Mouse (Mus musculus) midbrain, embryonic 11.5 days (tissue): ENCODE measurements at regions not wholly inside any gene's neighbourhood (a gene's known extent, or its start where the extent isn't known, plus 50 kb on each side); places are given as distances from the start of the nearest gene placed in this dataset.

Experiments
- ATAC-seq: fragments of 200-750 bp; cut with Nextera tagmentation; 2 replicates; pipeline ENCODE4 v1.8.0; 2017; ENCODE audit warnings: moderate TSS enrichment, moderate library complexity; ENCODE audit not compliant: low FRiP score
- DNase-seq: peaks from one replicate; pipeline ENCODE4 v3.0.0; 2015; ENCODE audit warnings: low spot score; ENCODE audit errors: missing footprints
- H3K27ac ChIP-seq: fragments of 300-500 bp; sonication (generic); 2 replicates; pipeline ENCODE4 v1.5.1; 2014; ENCODE audit warnings: low read depth, low read length
- H3K27me3 ChIP-seq: fragments of 300-500 bp; sonication (generic); 2 replicates; pipeline ENCODE4 v1.6.1; 2014; ENCODE audit warnings: mild to moderate bottlenecking, low read length, moderate library complexity, mixed read lengths; ENCODE audit not compliant: control insufficient read depth, insufficient read depth
- H3K36me3 ChIP-seq: fragments of 300-500 bp; sonication (generic); 2 replicates; pipeline ENCODE4 v1.6.1; 2014; ENCODE audit warnings: mild to moderate bottlenecking, low read length, moderate library complexity, mixed read lengths; ENCODE audit not compliant: control insufficient read depth, insufficient read depth
- H3K4me1 ChIP-seq: fragments of 300-500 bp; sonication (generic); 2 replicates; pipeline ENCODE4 v1.6.1; 2014; ENCODE audit warnings: low read length; ENCODE audit not compliant: control insufficient read depth, insufficient read depth
- H3K4me2 ChIP-seq: fragments of 300-500 bp; sonication (generic); 2 replicates; pipeline ENCODE4 v1.6.1; 2014; ENCODE audit warnings: mild to moderate bottlenecking, moderate library complexity
- H3K4me3 ChIP-seq: fragments of 300-500 bp; sonication (generic); 2 replicates; pipeline ENCODE4 v1.5.1; 2014; ENCODE audit warnings: low read depth, low read length
- H3K9ac ChIP-seq: fragments of 300-500 bp; sonication (generic); 2 replicates; pipeline ENCODE4 v1.6.1; 2014; ENCODE audit warnings: low read length
- H3K9me3 ChIP-seq: fragments of 300-500 bp; sonication (generic); 2 replicates; pipeline ENCODE4 v1.6.1; 2016; ENCODE audit warnings: low read length; ENCODE audit not compliant: control insufficient read depth
- WGBS: fragments of 180-500 bp; shearing (Covaris S2); extraction: QIAGEN DNeasy Blood & Tissue Kit; methylation state at CpG from one replicate; pipeline ENCODE4 v1.1.7; 2014; 5-methylcytosine and 5-hydroxymethylcytosine counted together

DNA sequence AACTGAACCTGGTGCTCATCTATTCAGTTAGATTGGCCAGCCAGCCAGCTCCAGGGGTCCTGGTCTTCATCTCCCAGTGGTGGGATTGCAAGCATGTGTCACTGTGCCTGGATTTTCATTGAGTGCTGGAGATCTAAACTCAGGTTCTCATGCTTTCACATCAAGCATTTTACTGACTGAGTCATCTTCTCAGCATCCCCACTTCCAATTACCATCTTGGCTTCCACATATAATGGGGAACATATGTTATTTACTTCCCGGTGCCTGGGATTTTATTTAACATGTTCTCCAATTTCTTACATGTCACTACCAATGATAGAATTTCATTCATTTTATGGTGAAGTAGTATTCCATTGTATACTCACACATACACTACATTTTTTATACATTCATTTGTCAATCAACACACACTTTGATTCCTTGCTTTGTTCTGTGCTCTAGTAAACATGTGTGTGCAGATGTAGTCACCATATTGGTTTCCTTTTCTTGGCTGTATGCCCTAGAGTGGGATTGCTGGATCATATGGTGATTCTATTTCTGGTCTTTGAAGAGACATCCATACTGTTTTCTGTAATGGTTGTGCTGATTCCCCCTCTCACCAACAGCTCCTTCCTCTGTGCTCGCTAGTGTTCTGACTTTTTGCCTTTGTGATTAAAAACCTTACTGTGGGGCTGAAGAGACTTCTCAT lies 986.0 kb downstream of the Synb start:
- no peak overlapping the region for H3K4me2 ChIP-seq
- ATAC-seq (no peak), DNase-seq (no peak)
- no peaks in the 10 kb centered on the region for H3K9me3 ChIP-seq
- no peak overlapping the region for H3K4me3 ChIP-seq
- H3K36me3 ChIP-seq: no peaks in the 10 kb centered on the region
- no peaks in the 10 kb centered on the region for H3K27me3 ChIP-seq
- no peaks in the 10 kb centered on the region for H3K4me1 ChIP-seq
- no peak overlapping the region for H3K27ac ChIP-seq
- H3K9ac ChIP-seq: no peak overlapping the region
- WGBS: 90% methylated on average over 2 of the region's 2 CpGs

DNA sequence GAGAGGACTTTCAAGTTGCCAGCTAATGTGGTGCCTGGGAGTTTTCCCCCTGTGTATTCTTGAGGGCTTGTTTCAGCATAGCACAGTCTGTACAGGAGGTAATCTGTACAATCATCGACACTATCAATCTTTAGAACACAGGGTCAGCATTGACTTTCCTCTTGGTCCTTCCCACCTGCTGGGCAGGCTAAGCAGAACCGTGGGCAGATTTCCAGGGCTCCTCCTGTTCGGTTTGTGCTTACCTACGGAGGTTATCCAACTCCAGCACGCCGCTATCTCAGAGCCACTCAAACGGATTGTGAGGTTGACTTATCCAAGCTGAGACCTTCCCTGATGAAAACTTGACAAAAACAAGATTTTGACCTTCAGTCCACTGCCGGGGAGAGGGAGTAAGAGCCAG lies 988.9 kb downstream of the Synb start:
- no peaks in the 10 kb centered on the region for H3K36me3 ChIP-seq
- no peak overlapping the region for H3K27ac ChIP-seq
- 86% methylated on average over 8 of the region's 8 CpGs for WGBS
- DNase-seq: no peak
- no peak overlapping the region for H3K4me3 ChIP-seq
- no peaks in the 10 kb centered on the region for H3K9me3 ChIP-seq
- no peak overlapping the region for H3K9ac ChIP-seq
- no peaks in the 10 kb centered on the region for H3K27me3 ChIP-seq
- no peaks in the 10 kb centered on the region for H3K4me1 ChIP-seq
- H3K4me2 ChIP-seq: no peak overlapping the region
- ATAC-seq: no peak

DNA sequence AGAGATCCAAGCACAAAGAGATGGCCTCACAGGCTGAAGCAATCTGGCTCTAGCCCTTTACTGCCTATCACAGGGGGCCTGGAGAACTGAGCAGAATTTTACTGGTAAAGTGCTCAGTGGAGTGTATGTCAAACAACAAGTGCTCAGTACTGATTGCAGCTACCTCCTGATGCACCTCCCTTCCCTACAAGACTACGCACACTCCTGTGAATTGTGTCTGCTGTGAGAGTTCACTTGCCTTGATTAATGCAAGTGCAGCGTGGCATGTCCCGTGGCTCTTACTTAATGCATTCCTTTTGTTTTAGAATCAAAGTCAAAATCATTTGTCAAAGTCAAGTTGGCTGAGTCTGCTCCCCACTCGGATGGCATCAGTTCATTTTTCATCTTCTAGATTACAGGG lies 992.4 kb downstream of the Synb start:
- Histone ChIP-seq H3K27me3 (no peaks in the 10 kb centered on the region), H3K9me3 (no peaks in the 10 kb centered on the region), H3K36me3 (no peaks in the 10 kb centered on the region), H3K4me1 (no peaks in the 10 kb centered on the region), H3K4me3 (no peak overlapping the region), H3K4me2 (no peak overlapping the region), H3K27ac (no peak overlapping the region), H3K9ac (no peak overlapping the region)
- no peak for ATAC-seq
- no peak for DNase-seq
- WGBS: 87% methylated on average over 4 of the region's 4 CpGs

DNA sequence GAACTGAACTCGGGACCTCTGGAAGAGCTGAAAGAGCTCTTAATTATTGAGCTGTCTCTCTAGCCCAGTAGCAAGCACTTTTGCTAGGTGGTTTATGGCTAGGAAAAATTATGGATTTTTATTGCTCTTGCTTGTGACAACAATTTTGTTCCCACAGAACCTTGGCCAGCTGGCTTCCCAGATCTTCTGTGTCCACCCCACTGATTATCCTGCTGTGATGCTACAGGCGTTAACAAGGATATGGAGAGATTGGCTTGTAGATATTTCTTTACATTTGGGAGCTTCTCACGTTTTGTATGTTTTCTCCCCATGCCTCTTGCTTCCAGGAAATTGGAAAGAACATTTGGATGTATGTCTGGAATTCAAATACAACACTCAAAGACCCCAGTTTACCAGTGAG lies 1008.6 kb downstream of the Synb start:
- Histone ChIP-seq H3K27ac (no peak overlapping the region), H3K4me2 (no peak overlapping the region), H3K9ac (no peak overlapping the region), H3K36me3 (no peaks in the 10 kb centered on the region), H3K4me1 (no peaks in the 10 kb centered on the region), H3K9me3 (no peaks in the 10 kb centered on the region), H3K4me3 (no peak overlapping the region), H3K27me3 (no peaks in the 10 kb centered on the region)
- ATAC-seq (no peak), DNase-seq (peak; percentile 8)
- 75% methylated on average over 3 of the region's 3 CpGs for WGBS

DNA sequence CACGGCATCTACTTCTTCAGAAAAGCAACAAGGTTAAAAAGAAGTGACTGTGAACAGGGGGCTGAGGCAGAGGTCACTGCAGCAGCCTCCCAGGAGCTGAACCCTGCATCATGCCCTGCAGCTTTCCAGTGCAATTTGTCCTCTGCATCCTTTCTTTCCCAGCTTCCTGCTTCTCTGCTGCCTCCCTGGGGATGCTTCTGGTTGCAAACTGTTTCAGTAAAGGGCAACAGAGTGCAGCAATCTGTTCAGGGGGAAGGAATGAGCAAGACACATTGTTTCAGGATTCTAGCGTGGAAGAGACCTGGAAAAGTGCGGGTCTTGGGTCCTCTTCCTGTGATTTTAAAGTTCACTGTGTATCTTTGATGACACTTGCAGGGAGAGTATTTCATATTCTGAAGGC lies 1032.7 kb downstream of the Synb start:
- H3K27me3 ChIP-seq: no peaks in the 10 kb centered on the region
- no peak overlapping the region for H3K4me2 ChIP-seq
- 66% methylated on average over 3 of the region's 3 CpGs for WGBS
- DNase-seq (no peak), ATAC-seq (no peak)
- H3K27ac ChIP-seq: no peak overlapping the region
- H3K9ac ChIP-seq: no peak overlapping the region
- H3K9me3 ChIP-seq: no peaks in the 10 kb centered on the region
- H3K4me3 ChIP-seq: no peak overlapping the region
- no peaks in the 10 kb centered on the region for H3K36me3 ChIP-seq
- H3K4me1 ChIP-seq: no peaks in the 10 kb centered on the region

DNA sequence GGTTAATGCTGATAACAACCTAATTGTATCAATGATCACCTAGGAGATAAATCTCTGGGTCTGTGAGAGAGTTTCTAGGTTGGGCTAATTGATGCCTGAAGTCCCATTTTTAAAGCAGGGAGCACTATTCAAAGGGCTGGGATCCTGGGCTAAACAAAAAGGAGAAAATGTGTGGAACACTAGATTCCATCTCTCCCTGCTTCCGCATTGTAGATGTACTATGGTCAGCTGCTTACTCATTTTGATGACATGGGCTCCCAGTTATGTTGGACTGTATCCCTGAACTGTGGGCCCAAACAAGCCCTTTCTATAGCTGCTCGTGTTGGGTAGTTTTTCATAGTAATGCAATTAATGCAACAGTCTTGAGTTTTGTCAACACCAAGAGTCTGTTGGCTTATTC lies 1047.1 kb downstream of the Synb start:
- H3K9me3 ChIP-seq: no peaks in the 10 kb centered on the region
- 88% methylated on average over 2 of the region's 2 CpGs for WGBS

DNA sequence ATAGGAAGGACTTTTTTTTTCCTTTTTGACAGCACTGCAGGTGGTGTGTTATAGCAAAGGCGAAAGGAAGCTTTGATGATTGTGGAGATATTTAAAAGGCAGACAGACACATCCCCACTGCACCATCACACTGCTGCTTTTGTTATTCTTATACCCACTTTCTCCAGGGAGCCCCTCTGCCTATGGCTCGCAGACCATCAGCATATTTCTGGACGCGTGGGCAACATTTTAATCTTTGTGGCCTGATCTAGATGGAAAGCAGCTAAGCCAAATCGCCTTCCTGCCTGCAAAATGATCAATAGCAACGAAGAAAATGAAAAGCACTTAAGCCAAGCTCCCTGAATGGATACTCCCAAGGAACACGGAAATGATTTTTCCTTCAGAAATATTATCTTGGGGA lies 1054.0 kb downstream of the Synb start:
- H3K4me2 ChIP-seq: no peak overlapping the region
- DNase-seq: peak; percentile 37
- no peaks in the 10 kb centered on the region for H3K9me3 ChIP-seq
- H3K27me3 ChIP-seq: no peaks in the 10 kb centered on the region
- no peak for ATAC-seq
- no peak overlapping the region for H3K4me3 ChIP-seq
- no peaks in the 10 kb centered on the region for H3K36me3 ChIP-seq
- H3K9ac ChIP-seq: no peak overlapping the region
- H3K27ac ChIP-seq: no peak overlapping the region
- 65% methylated on average over 7 of the region's 7 CpGs for WGBS
- H3K4me1 ChIP-seq: no peaks in the 10 kb centered on the region

More for the DNA sequence above, 1047.1 kb downstream of the Synb start:
- Histone ChIP-seq H3K36me3 (no peaks in the 10 kb centered on the region), H3K4me3 (no peak overlapping the region), H3K4me2 (no peak overlapping the region), H3K27ac (no peak overlapping the region), H3K27me3 (no peaks in the 10 kb centered on the region), H3K4me1 (no peaks in the 10 kb centered on the region), H3K9ac (no peak overlapping the region)
- ATAC-seq: no peak
- DNase-seq: peak; percentile 56

DNA sequence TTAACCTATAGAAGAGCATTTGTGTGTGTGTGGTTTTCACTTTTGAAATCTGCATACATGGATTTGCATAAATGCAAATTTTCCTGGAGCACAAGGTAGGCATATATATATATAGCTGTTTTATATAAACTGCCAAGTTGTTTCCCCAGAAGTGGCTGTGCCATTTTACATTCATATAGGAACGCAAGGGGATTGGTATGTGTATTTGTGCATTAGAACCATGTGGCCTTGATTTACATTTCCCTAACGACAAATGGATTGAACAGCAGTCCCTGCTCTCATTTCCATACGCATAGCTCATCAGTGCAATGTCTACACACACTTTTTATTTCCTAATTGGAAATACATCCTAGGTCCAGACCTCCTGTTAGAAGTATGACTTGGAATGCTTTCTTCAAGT lies 1069.9 kb downstream of the Synb start:
- WGBS: 92% methylated on average over 3 of the region's 3 CpGs
- Histone ChIP-seq H3K27ac (no peak overlapping the region), H3K4me1 (no peaks in the 10 kb centered on the region), H3K4me3 (no peak overlapping the region), H3K36me3 (no peaks in the 10 kb centered on the region), H3K9ac (no peak overlapping the region), H3K27me3 (no peaks in the 10 kb centered on the region), H3K4me2 (no peak overlapping the region), H3K9me3 (no peaks in the 10 kb centered on the region)
- no peak for ATAC-seq
- no peak for DNase-seq

DNA sequence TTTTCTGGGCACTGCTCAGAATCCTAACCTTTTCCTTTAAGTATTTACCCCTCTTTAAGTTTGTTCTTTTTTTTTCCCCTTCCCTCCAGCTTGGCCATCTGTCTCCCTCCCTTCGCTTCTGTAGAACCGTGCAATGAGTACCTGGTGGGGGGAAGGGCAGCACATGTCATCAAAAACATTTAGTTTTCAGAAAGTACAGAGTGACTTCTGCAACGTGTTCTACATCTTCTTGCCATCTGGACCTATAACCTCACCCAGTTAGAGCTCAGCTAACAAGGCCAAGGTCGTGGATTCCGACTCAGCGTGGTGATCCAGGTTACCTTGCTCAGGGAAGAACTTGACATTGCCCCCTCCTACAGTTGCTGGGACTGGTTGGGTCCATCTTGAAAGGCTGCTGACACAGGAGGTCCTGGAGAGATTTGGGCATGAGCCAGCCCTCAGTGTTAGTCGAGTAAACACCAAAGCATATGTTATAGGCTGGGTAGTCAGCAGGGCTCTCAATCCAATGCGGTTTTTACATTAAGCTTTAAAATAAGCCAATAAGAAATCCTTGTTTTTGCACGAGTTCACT lies 1075.0 kb downstream of the Synb start:
- Histone ChIP-seq H3K9ac (no peak overlapping the region), H3K4me1 (no peaks in the 10 kb centered on the region), H3K27ac (no peak overlapping the region), H3K9me3 (no peaks in the 10 kb centered on the region), H3K27me3 (no peaks in the 10 kb centered on the region), H3K4me3 (no peak overlapping the region), H3K4me2 (no peak overlapping the region), H3K36me3 (no peaks in the 10 kb centered on the region)
- 80% methylated on average over 9 of the region's 9 CpGs for WGBS
- DNase-seq (no peak), ATAC-seq (no peak)
